Mouse (Mus musculus) heart, postnatal 36 days (tissue): ENCODE results near the gene Ctnnd2. TPM values are rescaled to one million over a fixed set of nuclear protein-coding genes. Genes with fewer than 3 reads are reported as not detected.
A peak's percentile ranks its signal among the peaks of the same experiment; 100 is the strongest.

Source experiments
- DNase-seq, 2 experiments: peaks; one replicate each; pipeline ENCODE4 v3.0.0; 2021 to 2022
- intact Hi-C: fragments of 180-260 bp; cut with DNase I; formaldehyde crosslinking; loops from one replicate; pipeline ENCODE4 v1.15.1; 2025
- total RNA-seq, 2 experiments: library from RNA; stranded (reverse); gene quantifications; 2 replicates each; pipeline ENCODE4 v1.2.3; 2021

The Ctnnd2 gene
- total RNA-seq, 2 experiments from 2014 or later = 0.11 to 0.25 TPM

GRCm38 (mm10) chr15:30471280-30471966 is 299.0 kb downstream of the Ctnnd2 start:
- DNase-seq = no peak
- intact Hi-C loops = no loop called here

GRCm38 (mm10) chr15:30480676-30481075 is 308.3 kb downstream of the Ctnnd2 start:
- DNase-seq = peak; percentile 4 to 6
- intact Hi-C loops = no loop called here

- intact Hi-C loops = no loop called here
- DNase-seq = no peak
These were observed 334.1 kb downstream of the Ctnnd2 start for GRCm38 (mm10) chr15:30506476-30506875.

- DNase-seq = no peak
- intact Hi-C loops = no loop called here
These were observed 340.1 kb downstream of the Ctnnd2 start for GRCm38 (mm10) chr15:30512467-30512866.

GRCm38 (mm10) chr15:30513122-30513521 is 340.7 kb downstream of the Ctnnd2 start:
- no peak for DNase-seq
- intact Hi-C loops = no loop called here

GRCm38 (mm10) chr15:30515425-30515824 is 343.0 kb downstream of the Ctnnd2 start:
- intact Hi-C loops = no loop called here
- peak in 1 of 2 experiments; percentile 5 for DNase-seq

DNA sequence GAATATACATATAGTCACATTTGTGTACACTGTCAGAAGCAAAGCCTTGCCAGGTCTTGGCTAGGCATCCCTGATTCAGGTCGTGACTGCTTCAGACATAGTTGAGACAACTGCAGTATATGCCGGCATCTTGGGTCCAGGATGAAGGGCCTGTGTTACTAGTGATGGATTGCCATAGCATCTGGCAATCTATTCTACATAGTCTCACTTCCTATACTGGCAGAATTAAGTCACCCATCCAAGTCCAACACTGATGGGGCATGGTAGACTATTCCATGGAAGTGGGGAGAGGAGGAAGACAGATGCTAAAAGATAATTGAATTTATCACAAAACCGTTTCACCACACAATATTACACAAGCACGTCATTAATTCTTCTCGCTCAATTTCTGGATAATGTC is 369.1 kb downstream of the Ctnnd2 start:
- intact Hi-C loops = no loop called here

GRCm38 (mm10) chr15:30548263-30548662 is 375.9 kb downstream of the Ctnnd2 start:
- DNase-seq = no peak
- intact Hi-C loops = no loop called here

More for the DNA sequence above, 369.1 kb downstream of the Ctnnd2 start:
- DNase-seq = no peak

- intact Hi-C loops = no loop called here
- no peak for DNase-seq
These were observed 378.6 kb downstream of the Ctnnd2 start for GRCm38 (mm10) chr15:30550956-30551355.

GRCm38 (mm10) chr15:30553910-30554406 is 381.6 kb downstream of the Ctnnd2 start:
- DNase-seq = no peak
- intact Hi-C loops = no loop called here

- no peak for DNase-seq
- intact Hi-C loops = no loop called here
These were observed 383.4 kb downstream of the Ctnnd2 start for GRCm38 (mm10) chr15:30555787-30556186.

GRCm38 (mm10) chr15:30562375-30562774 is 390.0 kb downstream of the Ctnnd2 start:
- intact Hi-C loops = no loop called here
- DNase-seq = no peak

DNA sequence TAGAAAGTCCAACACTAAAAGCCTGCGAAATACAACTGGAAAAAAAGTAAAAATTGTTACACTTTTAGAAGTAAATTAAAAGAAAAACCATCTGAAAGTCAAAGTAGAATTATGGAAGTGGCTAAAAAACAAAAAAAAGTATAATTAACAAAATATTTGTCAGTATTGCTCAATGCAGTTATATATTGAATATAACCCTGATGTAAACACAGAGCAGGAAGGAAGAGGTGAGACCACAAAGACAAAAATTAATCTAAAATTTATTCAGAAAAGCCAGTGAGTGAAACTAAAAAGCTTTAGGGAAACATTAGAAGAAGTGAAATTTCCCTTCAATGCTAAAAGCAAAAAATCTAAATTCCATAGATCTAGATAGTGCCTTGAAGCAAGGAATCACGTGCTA is 392.2 kb downstream of the Ctnnd2 start:
- intact Hi-C loops = no loop called here
- DNase-seq = no peak

GRCm38 (mm10) chr15:30570254-30570800 is 397.9 kb downstream of the Ctnnd2 start:
- intact Hi-C loops = no loop called here
- DNase-seq = no peak

DNA sequence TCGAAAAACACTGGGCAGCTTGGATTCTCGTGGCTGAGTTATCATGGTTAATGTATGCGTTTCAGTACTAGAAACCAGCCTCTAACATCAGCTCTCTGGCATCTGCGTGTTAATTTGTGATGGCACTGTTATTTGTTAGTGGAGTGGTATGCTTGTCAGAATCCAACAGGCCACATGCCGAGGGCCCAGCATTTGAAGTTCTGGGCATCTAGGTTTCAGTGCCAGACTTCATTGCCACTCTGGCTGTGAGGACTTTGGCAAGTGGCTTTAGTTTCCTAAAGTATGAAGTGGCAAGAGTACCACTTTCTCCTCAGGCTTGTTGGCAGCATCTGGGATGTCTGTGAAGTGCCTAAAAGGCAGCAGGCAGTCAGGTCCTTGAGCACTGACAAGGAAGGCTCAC is 415.1 kb downstream of the Ctnnd2 start:
- intact Hi-C loops = no loop called here
- no peak for DNase-seq

DNA sequence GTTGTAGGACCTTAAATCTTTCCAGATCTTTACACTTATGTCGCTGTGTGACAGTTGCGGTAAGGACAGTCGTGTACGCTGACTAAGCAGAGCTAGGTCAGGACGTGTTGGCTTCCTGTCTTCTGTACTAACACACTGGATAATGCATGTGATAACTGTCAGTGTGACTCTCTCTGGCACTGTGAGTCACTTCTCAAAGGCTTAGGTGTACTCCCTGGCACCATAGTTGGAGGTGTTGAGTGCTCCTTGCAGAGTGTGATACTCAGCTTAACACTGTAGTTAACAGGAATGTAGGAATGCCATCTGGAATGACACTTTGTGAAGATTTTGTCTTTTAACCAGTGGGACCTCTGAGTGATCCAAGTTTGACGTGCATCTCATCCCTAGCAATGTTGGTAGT is 418.5 kb downstream of the Ctnnd2 start:
- intact Hi-C loops = no loop called here
- DNase-seq = no peak

DNA sequence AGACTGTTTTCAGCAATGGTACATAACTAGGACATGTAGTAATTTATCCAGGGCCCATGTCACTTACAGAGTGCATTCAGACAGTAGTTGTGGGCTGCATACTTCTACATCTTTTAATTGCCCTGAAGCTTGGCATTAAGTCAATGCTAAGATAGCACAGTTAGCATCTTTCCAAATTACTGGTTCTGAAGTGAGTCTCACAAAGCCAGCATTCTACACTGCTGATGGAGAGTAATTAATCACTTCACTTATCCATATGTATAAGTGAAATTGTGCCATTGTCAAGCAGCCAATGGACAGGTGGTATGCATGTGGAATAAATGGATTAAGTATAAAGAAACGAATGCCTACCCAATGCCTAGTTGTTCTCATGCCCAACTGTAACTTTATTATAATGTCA is 423.1 kb downstream of the Ctnnd2 start:
- no peak for DNase-seq
- intact Hi-C loops = no loop called here

DNA sequence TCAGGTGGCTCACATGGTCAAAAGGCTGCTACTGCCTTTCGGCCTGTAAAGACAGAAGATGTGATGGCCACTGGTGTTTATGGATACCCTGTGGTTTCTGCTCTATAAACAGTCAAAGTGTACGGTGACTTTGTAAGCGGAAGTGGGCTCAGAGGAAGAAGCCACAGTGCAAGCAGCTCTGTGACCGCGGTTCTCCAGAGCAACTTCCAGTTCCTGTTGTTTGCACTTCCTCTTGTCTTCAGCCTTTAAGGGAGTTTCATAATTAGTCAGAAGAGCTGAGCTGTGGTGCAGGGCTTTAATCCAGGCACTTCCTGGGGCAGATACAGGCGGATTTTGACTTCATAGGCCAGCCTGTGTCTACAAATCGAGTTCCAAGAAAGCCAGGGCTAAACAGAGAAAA is 438.2 kb downstream of the Ctnnd2 start:
- intact Hi-C loops = no loop called here
- DNase-seq = peak in 1 of 2 experiments; percentile 3

GRCm38 (mm10) chr15:30615451-30615850 is 443.1 kb downstream of the Ctnnd2 start:
- no peak for DNase-seq
- intact Hi-C loops = no loop called here

- intact Hi-C loops = no loop called here
- DNase-seq = no peak
These were observed 444.5 kb downstream of the Ctnnd2 start for GRCm38 (mm10) chr15:30616861-30617260.

- intact Hi-C loops = no loop called here
- DNase-seq = no peak
These were observed 445.5 kb downstream of the Ctnnd2 start for GRCm38 (mm10) chr15:30617932-30618331.

GRCm38 (mm10) chr15:30628524-30628923 is 456.1 kb downstream of the Ctnnd2 start:
- no peak for DNase-seq
- intact Hi-C loops = no loop called here
